Mouse (Mus musculus) thymus, postnatal 14 days (tissue): ENCODE results near the gene Diexf.

Experiments
- DNase-seq: peaks from one replicate; pipeline ENCODE4 v3.0.0; 2021

Diexf gene

DNA sequence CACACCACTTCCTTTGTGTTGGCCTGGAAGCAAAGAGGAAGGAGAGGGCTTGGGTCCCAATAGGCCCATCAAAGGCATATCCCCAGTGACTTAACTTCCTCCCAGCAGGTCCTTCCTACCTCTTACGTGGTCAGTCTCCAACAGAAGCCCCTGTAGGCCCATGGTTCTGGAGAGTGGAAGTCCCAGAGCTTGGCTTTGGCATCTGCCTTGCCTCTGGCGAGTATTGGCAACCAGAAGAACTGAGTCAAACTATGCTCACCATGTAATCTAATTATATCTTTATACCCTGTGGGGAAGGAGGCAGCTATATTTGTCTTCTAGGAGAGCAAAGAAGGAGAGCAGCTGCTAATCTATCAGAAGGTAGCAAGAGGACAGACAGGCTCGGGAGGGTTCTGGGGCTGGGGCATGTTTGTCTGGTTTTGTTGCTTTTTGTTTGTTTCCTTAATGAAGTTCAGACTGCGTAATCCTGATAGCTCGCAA, 44.5 kb downstream of the Diexf start:
- DNase-seq, result no peak

- peak; percentile 38 for DNase-seq
These were observed 46.1 kb downstream of the Diexf start for GRCm38 (mm10) chr1:193084016-193084415.

- DNase-seq, result no peak
These were observed 47.0 kb downstream of the Diexf start for GRCm38 (mm10) chr1:193083051-193083450.

- DNase-seq, result peak; percentile 52
These were observed 47.7 kb downstream of the Diexf start for GRCm38 (mm10) chr1:193082311-193082921.

DNA sequence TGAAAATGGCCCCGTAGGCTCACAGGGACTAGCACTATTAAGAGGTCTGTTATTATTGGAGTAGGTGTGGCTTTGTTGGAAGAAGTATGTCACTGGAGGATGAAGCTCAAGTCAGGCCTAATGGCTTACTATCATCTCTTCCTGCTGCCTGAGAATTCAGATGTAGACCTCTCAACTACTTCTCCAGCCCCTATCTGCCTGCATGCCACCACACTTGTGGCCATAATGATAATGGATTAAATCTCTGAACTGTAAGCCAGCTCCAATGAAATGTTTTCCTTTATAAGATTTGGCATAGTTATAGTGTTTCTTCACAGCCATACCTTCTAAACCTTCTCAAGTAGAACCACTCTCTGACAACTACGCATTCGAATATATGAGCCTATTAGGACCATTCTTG, 67.5 kb downstream of the Diexf start:
- no peak for DNase-seq

GRCm38 (mm10) chr1:193060167-193060566, 69.9 kb downstream of the Diexf start:
- no peak for DNase-seq

DNA sequence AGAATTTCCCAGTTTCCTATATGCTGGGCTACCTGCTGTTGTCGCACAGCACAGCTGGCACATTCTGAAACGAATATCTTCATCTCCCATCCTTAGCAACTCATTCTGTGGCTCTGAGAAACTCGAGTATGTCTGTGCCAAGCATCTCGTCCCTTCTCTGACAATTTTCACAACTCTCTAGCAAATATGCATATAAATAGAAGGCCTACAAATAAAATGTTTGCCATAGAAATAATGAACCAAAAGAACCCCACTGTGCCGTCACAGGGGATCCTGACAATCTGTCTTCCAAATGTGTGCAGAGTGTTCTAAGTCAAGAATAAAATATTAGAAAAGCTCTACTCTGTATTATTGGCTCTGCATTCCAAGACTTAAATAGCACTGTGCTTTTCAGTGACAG, 70.5 kb downstream of the Diexf start:
- DNase-seq, result no peak

DNA sequence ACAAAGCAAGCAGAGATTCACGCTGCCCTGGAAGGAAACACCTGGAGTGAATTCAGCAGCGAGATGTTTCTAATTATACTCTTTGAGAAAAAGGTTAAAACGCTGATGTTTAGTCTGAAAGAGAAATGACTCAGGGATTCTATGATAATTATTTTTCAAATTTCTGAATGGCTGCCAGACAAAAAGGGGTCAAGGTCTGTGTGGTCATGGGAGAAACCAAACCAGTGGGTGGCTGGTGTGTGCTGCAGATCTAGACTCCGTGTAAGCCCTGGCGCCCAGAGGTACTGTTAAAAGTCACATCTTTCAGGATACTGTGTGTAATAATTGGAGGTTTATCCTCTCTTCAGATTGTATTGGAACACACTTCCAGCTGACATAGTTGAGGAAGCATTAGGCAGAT, 75.7 kb downstream of the Diexf start:
- DNase-seq, result no peak

GRCm38 (mm10) chr1:193053065-193053464, 77.0 kb downstream of the Diexf start:
- no peak for DNase-seq

- no peak for DNase-seq
These were observed 82.5 kb downstream of the Diexf start for GRCm38 (mm10) chr1:193047616-193048015.

DNA sequence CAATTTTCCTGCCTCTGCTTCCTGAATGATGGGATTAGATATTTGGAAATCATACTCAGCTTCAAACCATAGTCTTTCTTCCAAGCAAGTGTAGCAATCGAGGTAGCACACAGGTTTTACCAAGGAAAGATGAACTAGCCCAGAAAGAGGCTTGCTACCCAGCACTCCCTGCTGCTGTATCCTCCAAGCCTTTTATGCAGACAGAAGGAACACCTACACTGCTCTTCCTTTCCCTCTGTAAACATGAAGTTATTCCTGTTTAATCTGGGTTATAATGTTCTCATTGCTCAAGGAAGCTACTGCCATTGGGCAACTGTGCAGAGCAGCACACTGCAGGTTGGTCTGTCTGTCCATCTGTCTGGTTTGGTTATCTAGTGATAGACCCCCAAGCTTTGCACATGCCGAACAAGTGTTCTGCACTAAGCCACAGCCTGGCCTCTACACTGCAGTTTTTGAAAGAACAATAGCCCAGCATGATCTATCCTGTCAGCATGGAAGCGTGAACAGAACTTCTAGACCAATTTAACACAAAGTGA, 87.2 kb downstream of the Diexf start:
- DNase-seq, result no peak
